Mouse (Mus musculus) hindbrain, embryonic 13.5 days (tissue): ENCODE data around the gene Col6a5. TPM values are rescaled to one million over a fixed set of nuclear protein-coding genes. Genes with fewer than 3 reads are reported as not detected.

Experiments
- ATAC-seq: fragments of 200-750 bp; cut with Nextera tagmentation; 2 replicates; pipeline ENCODE4 v1.8.0; 2017; ENCODE audit warnings: moderate TSS enrichment; ENCODE audit not compliant: low FRiP score
- H3K27ac ChIP-seq: fragments of 300-500 bp; sonication (generic); 2 replicates; pipeline ENCODE4 v1.5.1; 2015; ENCODE audit warnings: inconsistent platforms, mild to moderate bottlenecking, moderate library complexity
- H3K27me3 ChIP-seq: fragments of 300-500 bp; sonication (generic); 2 replicates; pipeline ENCODE4 v1.6.1; 2015; ENCODE audit warnings: mild to moderate bottlenecking, inconsistent platforms
- H3K36me3 ChIP-seq: fragments of 300-500 bp; sonication (generic); 2 replicates; pipeline ENCODE4 v1.6.1; 2015; ENCODE audit warnings: mild to moderate bottlenecking, inconsistent platforms
- H3K4me1 ChIP-seq: fragments of 300-500 bp; sonication (generic); replicated peaks from 2 replicates; pipeline ENCODE4 v1.6.1; 2015; ENCODE audit warnings: inconsistent platforms
- H3K4me2 ChIP-seq: fragments of 300-500 bp; sonication (generic); 2 replicates; pipeline ENCODE4 v1.6.1; 2015; ENCODE audit warnings: inconsistent platforms, mild to moderate bottlenecking, moderate library complexity
- H3K4me3 ChIP-seq: fragments of 300-500 bp; sonication (generic); 2 replicates; pipeline ENCODE4 v1.5.1; 2015; ENCODE audit warnings: mild to moderate bottlenecking, inconsistent platforms
- H3K9ac ChIP-seq: fragments of 300-500 bp; sonication (generic); 2 replicates; pipeline ENCODE4 v1.6.1; 2015; ENCODE audit warnings: mild to moderate bottlenecking, inconsistent platforms
- H3K9me3 ChIP-seq: fragments of 300-500 bp; sonication (generic); 2 replicates; pipeline ENCODE4 v1.6.1; 2016; ENCODE audit warnings: inconsistent platforms
- WGBS: fragments of 180-500 bp; shearing (Covaris S2); methylation state at CpG from one replicate; pipeline ENCODE4 v1.1.7; 2015; 5-methylcytosine and 5-hydroxymethylcytosine counted together
- polyA plus RNA-seq: library from polyadenylated mRNA; unstranded; fragments of >200 nt; fragmentation: Nextera tagmentation; extraction: Ambion mirVana; gene quantifications from 2 replicates; pipeline ENCODE4 v1.2.1, GENCODE M21; 2015

Col6a5 gene
- polyA plus RNA-seq, 1 experiment from 2014 or later, result not detected

DNA sequence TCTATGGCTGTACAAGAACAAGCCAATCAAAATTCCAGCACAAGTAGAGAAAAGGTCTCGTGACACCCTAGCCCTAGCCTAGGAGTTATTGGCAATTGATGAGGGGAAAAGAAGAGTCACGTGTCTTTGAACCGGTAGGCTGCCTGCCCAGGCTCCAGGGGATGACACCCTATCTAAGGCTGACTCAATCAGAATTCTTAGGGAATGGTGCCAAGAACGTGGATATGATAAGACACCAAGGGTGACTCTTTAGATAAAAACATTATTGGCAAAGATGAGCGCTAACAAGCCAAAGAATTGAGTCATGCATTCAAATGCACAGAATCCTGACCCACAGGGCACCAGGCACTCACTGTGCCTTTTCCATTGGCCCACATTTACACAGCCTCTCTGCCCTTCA lies 10.5 kb upstream of the Col6a5 start:
- no peak for ATAC-seq
- Histone ChIP-seq H3K9me3 (no peaks in the 10 kb centered on the region), H3K36me3 (no peaks in the 10 kb centered on the region), H3K4me1 (no peaks in the 10 kb centered on the region), H3K27me3 (0 out of 2 replicates have a peak, but pooled peaks cover under 1% of the 10 kb centered on the region), H3K27ac (no peak overlapping the region), H3K9ac (no peak overlapping the region), H3K4me3 (no peak overlapping the region), H3K4me2 (no peak overlapping the region)
- 82% methylated on average over 5 of the region's 5 CpGs for WGBS

GRCm38 (mm10) chr9:105967976-105968375 lies 7.5 kb upstream of the Col6a5 start:
- 78% methylated on average over 5 of the region's 5 CpGs for WGBS
- Histone ChIP-seq H3K36me3 (no peaks in the 10 kb centered on the region), H3K4me1 (no peaks in the 10 kb centered on the region), H3K27ac (no peak overlapping the region), H3K9ac (no peak overlapping the region), H3K4me2 (no peak overlapping the region), H3K27me3 (no peaks in the 10 kb centered on the region), H3K9me3 (no peaks in the 10 kb centered on the region), H3K4me3 (no peak overlapping the region)
- ATAC-seq, result no peak

GRCm38 (mm10) chr9:105959116-105959515 lies 1.3 kb downstream of the Col6a5 start:
- no peak overlapping the region for H3K4me3 ChIP-seq
- WGBS, result 64% methylated on average over 1 of the region's 1 CpGs
- no peak overlapping the region for H3K9ac ChIP-seq
- H3K27ac ChIP-seq, result no peak overlapping the region
- H3K9me3 ChIP-seq, result no peaks in the 10 kb centered on the region
- ATAC-seq, result no peak
- H3K27me3 ChIP-seq, result peaks cover 10% of the 10 kb centered on the region
- H3K4me2 ChIP-seq, result no peak overlapping the region
- H3K4me1 ChIP-seq, result no peaks in the 10 kb centered on the region
- H3K36me3 ChIP-seq, result no peaks in the 10 kb centered on the region

DNA sequence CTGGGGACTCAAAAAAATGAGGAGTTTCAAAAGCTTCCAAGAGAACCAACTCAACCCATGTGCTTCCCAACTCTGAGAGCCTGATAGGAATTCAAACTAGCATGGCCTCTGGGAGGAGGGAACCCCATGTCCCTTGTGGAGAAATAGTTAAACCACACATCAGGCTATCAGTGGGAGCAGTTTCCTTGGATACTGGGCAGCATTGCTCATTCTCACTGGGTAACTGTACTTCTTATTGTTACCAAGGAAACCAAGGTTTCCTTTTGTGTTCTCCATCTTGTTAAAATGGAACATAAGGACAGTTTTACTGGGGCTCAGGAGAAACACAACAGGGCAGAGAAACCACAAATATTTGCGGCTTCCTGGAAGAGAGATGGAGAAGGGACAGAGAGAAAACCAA lies 10.7 kb downstream of the Col6a5 start:
- no peak for ATAC-seq

GRCm38 (mm10) chr9:105947577-105947976 lies 12.9 kb downstream of the Col6a5 start:
- Histone ChIP-seq H3K27me3 (no peaks in the 10 kb centered on the region), H3K4me1 (0 out of 2 replicates have a peak, but pooled peaks cover 4% of the 10 kb centered on the region), H3K4me3 (no peak overlapping the region), H3K9ac (no peak overlapping the region), H3K36me3 (no peaks in the 10 kb centered on the region), H3K9me3 (no peaks in the 10 kb centered on the region), H3K4me2 (no peak overlapping the region), H3K27ac (no peak overlapping the region)
- WGBS, result 87% methylated on average over 3 of the region's 3 CpGs
- no peak for ATAC-seq

More for the DNA sequence above, 10.7 kb downstream of the Col6a5 start:
- no peak overlapping the region for H3K9ac ChIP-seq
- no peak overlapping the region for H3K4me2 ChIP-seq
- peak overlapping the region; percentile 15; the same call in 1 of the 2 replicates for H3K27ac ChIP-seq
- H3K4me1 ChIP-seq, result 0 out of 2 replicates have a peak, but pooled peaks cover 4% of the 10 kb centered on the region
- no peaks in the 10 kb centered on the region for H3K36me3 ChIP-seq
- no peaks in the 10 kb centered on the region for H3K9me3 ChIP-seq
- no peak overlapping the region for H3K4me3 ChIP-seq
- H3K27me3 ChIP-seq, result no peaks in the 10 kb centered on the region
- 75% methylated on average over 1 of the region's 1 CpGs for WGBS

DNA sequence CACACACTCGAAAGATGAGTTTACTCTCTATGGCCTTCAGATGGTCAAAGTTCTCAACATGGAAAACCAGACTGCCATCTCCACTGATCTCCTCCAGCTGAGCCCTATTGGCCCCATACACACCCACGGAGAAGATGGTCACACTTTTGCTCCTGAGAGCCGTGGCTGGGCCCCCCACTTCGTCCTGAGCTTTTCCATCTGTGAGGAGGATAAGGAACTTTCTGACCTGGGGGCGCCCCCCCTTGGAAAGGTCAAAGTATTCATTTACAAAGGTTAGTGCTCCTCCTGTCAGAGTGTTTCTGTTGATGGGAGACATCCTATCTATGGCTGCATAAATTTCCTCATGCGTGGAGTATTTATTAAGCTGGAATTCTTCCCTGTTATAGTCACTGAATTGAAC lies 26.6 kb downstream of the Col6a5 start:
- 73% methylated on average over 6 of the region's 6 CpGs for WGBS
- no peaks in the 10 kb centered on the region for H3K36me3 ChIP-seq

GRCm38 (mm10) chr9:105929287-105929686 lies 31.2 kb downstream of the Col6a5 start:
- no peak overlapping the region for H3K4me3 ChIP-seq
- H3K9ac ChIP-seq, result no peak overlapping the region
- H3K36me3 ChIP-seq, result no peaks in the 10 kb centered on the region
- H3K9me3 ChIP-seq, result no peaks in the 10 kb centered on the region
- H3K27me3 ChIP-seq, result no peaks in the 10 kb centered on the region
- H3K4me1 ChIP-seq, result peaks cover 6% of the 10 kb centered on the region; the same call in 1 of the 2 replicates
- H3K27ac ChIP-seq, result no peak overlapping the region
- ATAC-seq, result no peak
- WGBS, result 62% methylated on average over 4 of the region's 4 CpGs
- H3K4me2 ChIP-seq, result no peak overlapping the region

More for the DNA sequence above, 26.6 kb downstream of the Col6a5 start:
- Histone ChIP-seq H3K27me3 (no peaks in the 10 kb centered on the region), H3K4me1 (no peaks in the 10 kb centered on the region; the same call in 1 of the 2 replicates), H3K4me3 (no peak overlapping the region), H3K9me3 (no peaks in the 10 kb centered on the region), H3K27ac (no peak overlapping the region), H3K4me2 (no peak overlapping the region), H3K9ac (no peak overlapping the region)
- ATAC-seq, result no peak

DNA sequence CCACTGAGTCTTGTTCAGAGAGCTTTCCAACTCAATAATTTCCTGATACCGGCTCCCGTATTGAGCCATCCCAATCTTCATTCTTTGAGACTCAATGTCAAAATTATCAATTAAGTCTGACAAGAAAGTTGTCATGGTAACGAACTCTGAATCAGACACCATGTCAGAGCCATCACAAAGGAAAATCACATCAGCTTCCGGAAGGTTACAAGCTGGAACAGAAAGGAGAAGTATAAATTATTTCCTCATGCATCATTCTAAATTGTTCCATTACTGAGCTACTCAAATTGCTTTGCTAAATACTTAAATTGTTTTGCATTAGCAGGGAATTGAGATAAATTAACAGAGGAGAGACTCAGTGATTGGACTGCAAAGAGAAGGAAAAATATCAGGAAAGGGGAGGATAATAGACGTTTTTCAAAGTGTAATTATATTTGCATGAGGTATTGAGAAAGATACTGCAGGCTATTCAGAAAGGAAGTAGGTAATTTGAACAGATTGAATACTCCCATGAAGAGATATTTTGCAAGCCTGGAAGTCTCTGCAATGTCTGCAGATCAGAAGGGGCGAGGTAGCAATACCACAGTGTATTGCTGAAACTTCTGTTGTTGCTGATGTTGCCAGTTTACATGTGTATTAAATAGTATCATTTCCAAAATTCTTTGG lies 31.9 kb downstream of the Col6a5 start:
- Histone ChIP-seq H3K4me1 (peaks cover 6% of the 10 kb centered on the region; the same call in 1 of the 2 replicates), H3K9me3 (no peaks in the 10 kb centered on the region), H3K4me2 (no peak overlapping the region), H3K27me3 (no peaks in the 10 kb centered on the region), H3K9ac (no peak overlapping the region), H3K27ac (peak overlapping the region; percentile 37; the same call in 1 of the 2 replicates), H3K36me3 (no peaks in the 10 kb centered on the region), H3K4me3 (no peak overlapping the region)
- WGBS, result 57% methylated on average over 6 of the region's 6 CpGs
- no peak for ATAC-seq

GRCm38 (mm10) chr9:105923659-105924058 lies 36.8 kb downstream of the Col6a5 start:
- no peak for ATAC-seq
- 90% methylated on average over 2 of the region's 2 CpGs for WGBS

DNA sequence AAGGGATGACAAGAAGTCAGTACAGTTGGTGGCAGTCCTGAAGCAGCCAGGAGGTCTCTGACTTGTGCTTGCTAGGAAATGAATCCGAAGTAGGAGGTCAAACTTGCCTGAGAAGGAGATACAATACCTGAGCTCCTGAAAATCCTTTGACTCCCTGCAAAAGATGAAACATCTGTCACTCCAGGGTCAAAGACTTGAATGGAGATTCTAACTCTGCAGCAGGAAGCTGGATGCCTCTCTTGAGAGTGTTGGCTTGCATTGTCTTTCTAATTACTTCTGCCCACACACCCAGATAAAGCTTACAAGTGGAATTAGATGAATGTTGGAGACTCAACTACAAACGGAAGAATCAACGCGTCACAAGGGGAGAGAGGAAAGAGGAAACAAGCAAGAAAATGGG lies 45.3 kb downstream of the Col6a5 start:
- H3K4me3 ChIP-seq, result no peak overlapping the region
- no peaks in the 10 kb centered on the region for H3K27me3 ChIP-seq
- no peaks in the 10 kb centered on the region for H3K9me3 ChIP-seq
- H3K4me2 ChIP-seq, result no peak overlapping the region
- no peak for ATAC-seq
- no peaks in the 10 kb centered on the region for H3K36me3 ChIP-seq
- 31% methylated on average over 4 of the region's 4 CpGs for WGBS
- no peak overlapping the region for H3K9ac ChIP-seq
- H3K27ac ChIP-seq, result no peak overlapping the region
- H3K4me1 ChIP-seq, result no peaks in the 10 kb centered on the region

More at GRCm38 (mm10) chr9:105923659-105924058, 36.8 kb downstream of the Col6a5 start:
- Histone ChIP-seq H3K27ac (no peak overlapping the region), H3K4me3 (no peak overlapping the region), H3K4me1 (0 out of 2 replicates have a peak, but pooled peaks cover 6% of the 10 kb centered on the region), H3K36me3 (no peaks in the 10 kb centered on the region), H3K9ac (no peak overlapping the region), H3K9me3 (no peaks in the 10 kb centered on the region), H3K27me3 (no peaks in the 10 kb centered on the region), H3K4me2 (no peak overlapping the region)

DNA sequence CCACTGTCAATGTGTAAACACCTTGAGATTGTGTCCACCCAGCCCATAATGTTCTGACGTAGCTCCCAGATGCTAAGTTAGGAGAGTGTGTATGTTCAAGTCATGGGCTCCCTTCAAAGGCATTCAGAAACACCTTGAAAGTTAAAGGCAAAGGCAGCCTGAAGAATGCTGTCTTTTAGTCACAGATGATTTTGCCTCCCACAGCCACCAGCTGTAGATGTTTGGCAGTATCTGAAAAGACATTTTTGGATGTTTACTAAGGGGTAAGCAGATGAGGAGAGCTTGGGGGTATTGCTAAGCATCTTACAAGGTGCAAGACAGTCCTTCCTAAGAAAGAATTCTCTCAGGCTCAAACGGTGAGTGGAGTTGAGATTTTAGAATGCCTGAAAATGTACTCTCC lies 50.3 kb downstream of the Col6a5 start:
- WGBS, result 91% methylated on average over 2 of the region's 2 CpGs

GRCm38 (mm10) chr9:105909352-105909751 lies 51.1 kb downstream of the Col6a5 start:
- no peaks in the 10 kb centered on the region for H3K27me3 ChIP-seq
- no peak overlapping the region for H3K27ac ChIP-seq
- H3K9me3 ChIP-seq, result 0 out of 2 replicates have a peak, but pooled peaks cover 3% of the 10 kb centered on the region
- no peaks in the 10 kb centered on the region for H3K4me1 ChIP-seq
- H3K9ac ChIP-seq, result no peak overlapping the region
- H3K36me3 ChIP-seq, result no peaks in the 10 kb centered on the region
- ATAC-seq, result no peak
- WGBS, result 89% methylated on average over 2 of the region's 2 CpGs
- no peak overlapping the region for H3K4me3 ChIP-seq
- no peak overlapping the region for H3K4me2 ChIP-seq

More for the DNA sequence above, 50.3 kb downstream of the Col6a5 start:
- no peak overlapping the region for H3K4me3 ChIP-seq
- no peak for ATAC-seq
- 0 out of 2 replicates have a peak, but pooled peaks cover 3% of the 10 kb centered on the region for H3K9me3 ChIP-seq
- H3K4me2 ChIP-seq, result no peak overlapping the region
- no peaks in the 10 kb centered on the region for H3K4me1 ChIP-seq
- no peak overlapping the region for H3K9ac ChIP-seq
- no peaks in the 10 kb centered on the region for H3K27me3 ChIP-seq
- no peaks in the 10 kb centered on the region for H3K36me3 ChIP-seq
- no peak overlapping the region for H3K27ac ChIP-seq

- no peaks in the 10 kb centered on the region for H3K4me1 ChIP-seq
- ATAC-seq, result no peak
- H3K27me3 ChIP-seq, result no peaks in the 10 kb centered on the region
- no peak overlapping the region for H3K4me3 ChIP-seq
- H3K27ac ChIP-seq, result no peak overlapping the region
- WGBS, result 87% methylated on average over 6 of the region's 6 CpGs
- H3K9me3 ChIP-seq, result 0 out of 2 replicates have a peak, but pooled peaks cover 3% of the 10 kb centered on the region
- no peaks in the 10 kb centered on the region for H3K36me3 ChIP-seq
- no peak overlapping the region for H3K4me2 ChIP-seq
- no peak overlapping the region for H3K9ac ChIP-seq
These were observed 53.0 kb downstream of the Col6a5 start for GRCm38 (mm10) chr9:105907411-105907810.
